22 mouse cellular contexts compared by ENCODE assay signal in genomic region chr11:68655524-68655923, GRCm38 (mm10). TPM values are rescaled to one million over a fixed set of nuclear protein-coding genes. Genes with fewer than 3 reads are reported as not detected.
A peak's percentile ranks its signal among the peaks of the same experiment; 100 is the strongest.
DNase-seq lines count a peak whose midpoint lies in the region; ATAC-seq and TF ChIP-seq lines count a peak whose summit lies in the region.
"Had no signal": no experiment of that assay in that cellular context is flagged by ENCODE, and none has a peak within 500 bp of the region (broad histone marks: within the 10 kb centered on the region; RNA-seq: fewer than 3 reads in every experiment).

No protein-coding gene starts in this region.

- TF ChIP-seq POLR2A in bone marrow macrophage, adult 2 months (IDR thresholded peaks at IDR 0.05; ENCODE audit: borderline replicate concordance, low read depth, low read length): no peak

- no peak overlapping the region for H3K4me2 ChIP-seq in heart, embryonic 14.5 days (ENCODE audit: low read length)
- no peak overlapping the region for H3K4me2 ChIP-seq in heart, postnatal 0 days (ENCODE audit: low read depth, low read length)
- H3K4me2 ChIP-seq: limb, embryonic 13.5 days; midbrain, embryonic 11.5 days had no signal

- no peak overlapping the region for H3K4me3 ChIP-seq in heart, embryonic 14.5 days (ENCODE audit: control insufficient read depth in 1 of 2, insufficient read depth in 1 of 2, low read depth in 1 of 2, low read length in 2 of 2)
- no peak overlapping the region for H3K4me3 ChIP-seq in left cerebral cortex, adult 2 months
- no peak overlapping the region for H3K4me3 ChIP-seq in bone marrow macrophage, adult 2 months (ENCODE audit: insufficient read depth, low read length)
- no peak overlapping the region for H3K4me3 ChIP-seq in heart, postnatal 0 days (ENCODE audit: low read depth, low read length)
- H3K4me3 ChIP-seq: embryonic facial prominence, embryonic 10.5 days; erythroblast, embryonic 14.5 days; limb, embryonic 13.5 days; myocyte had no signal

- no peaks in the 10 kb centered on the region for H3K27me3 ChIP-seq in heart, embryonic 14.5 days (ENCODE audit: control insufficient read depth, insufficient read depth, low read length)
- no peaks in the 10 kb centered on the region for H3K27me3 ChIP-seq in heart, postnatal 0 days (ENCODE audit: control insufficient read depth, insufficient read depth, low read length)
- H3K27me3 ChIP-seq: limb, embryonic 13.5 days had no signal

- H3K9me3 ChIP-seq in heart, embryonic 14.5 days (ENCODE audit: control insufficient read depth, low read length): no peaks in the 10 kb centered on the region
- no peaks in the 10 kb centered on the region for H3K9me3 ChIP-seq in heart, postnatal 0 days (replicated peaks; ENCODE audit: control insufficient read depth, low read length)
- H3K9me3 ChIP-seq: embryonic facial prominence, embryonic 10.5 days; G1E; limb, embryonic 13.5 days had no signal

- H3K36me3 ChIP-seq in heart, embryonic 14.5 days (ENCODE audit: control insufficient read depth, insufficient read depth, low read length): no peaks in the 10 kb centered on the region
- H3K36me3 ChIP-seq in heart, postnatal 0 days (replicated peaks; ENCODE audit: control insufficient read depth, insufficient read depth, low read length): no peaks in the 10 kb centered on the region
- H3K36me3 ChIP-seq: embryonic facial prominence, embryonic 10.5 days; G1E; limb, embryonic 13.5 days had no signal

- 70% methylated on average over 1 of the region's 1 CpGs for WGBS in heart, embryonic 14.5 days
- 69% methylated on average over 1 of the region's 1 CpGs for WGBS in heart, postnatal 0 days

- TF ChIP-seq CTCF in left cerebral cortex, adult 2 months (IDR thresholded peaks at IDR 0.05): no peak
- TF ChIP-seq CTCF in bone marrow macrophage, adult 2 months (IDR thresholded peaks at IDR 0.05; ENCODE audit: low read depth, low read length): no peak
- TF ChIP-seq CTCF in heart, postnatal 0 days (IDR thresholded peaks at IDR 0.05; ENCODE audit: low read depth): no peak

- DNase-seq in heart, adult 8-10 months (ENCODE audit: low spot score): no peak
- DNase-seq in left cerebral cortex, adult 2 months (ENCODE audit: extremely low spot score in 1 of 2, low spot score in 2 of 2): no peak
- no peak for DNase-seq in left cerebral cortex, adult 11 months (ENCODE audit: low spot score)
- no peak for DNase-seq in heart, postnatal 0 days (ENCODE audit: low spot score)
- no peak for DNase-seq in cerebellum, postnatal 14 days
- DNase-seq: adrenal gland, adult 8-10 months; cerebellum, postnatal 25 days; gastrocnemius, postnatal 10 days; lung, postnatal 36 days; retina, postnatal 1 day; thymus, adult 18-20 months had no signal

- no peak for TF ChIP-seq EP300 in heart, postnatal 0 days (IDR thresholded peaks at IDR 0.05; ENCODE audit: low read depth)

- ATAC-seq in heart, embryonic 14.5 days (ENCODE audit: insufficient number of reproducible peaks, insufficient read depth, low FRiP score, low read depth): no peak
- ATAC-seq in heart, postnatal 0 days (ENCODE audit: insufficient read depth, low read depth): no peak
- ATAC-seq: forebrain, embryonic 16.5 days; inflammation-experienced regulatory T-cells, adult 6 months had no signal

- peak overlapping the region; percentile 19 to 87; a peak in 3 of 4 replicates for H3K27ac ChIP-seq in heart, embryonic 14.5 days (replicated peaks in 1 of 2; ENCODE audit: control insufficient read depth in 1 of 2, insufficient read depth in 1 of 2, low read depth in 2 of 2, low read length in 2 of 2)
- H3K27ac ChIP-seq in left cerebral cortex, adult 2 months: peak overlapping the region; percentile 64
- H3K27ac ChIP-seq in bone marrow macrophage, adult 2 months (ENCODE audit: insufficient read depth, low read depth, low read length): peak overlapping the region; percentile 94
- 0 out of 2 replicates have a peak overlapping the region, but pooled peaks have one; percentile 13 for H3K27ac ChIP-seq in heart, postnatal 0 days (ENCODE audit: low read depth)
- H3K27ac ChIP-seq: embryonic facial prominence, embryonic 10.5 days; limb, embryonic 13.5 days had no signal

- intact Hi-C loops in left cerebral cortex, adult 2 months (cut with DNase I): no loop called here

- no peak overlapping the region for H3K9ac ChIP-seq in heart, embryonic 14.5 days (ENCODE audit: low read length)
- H3K9ac ChIP-seq in heart, postnatal 0 days (replicated peaks; ENCODE audit: low read depth, low read length): no peak overlapping the region
- H3K9ac ChIP-seq: limb, embryonic 13.5 days had no signal

- peaks cover 21 to 60% of the 10 kb centered on the region in 2 experiments for H3K4me1 ChIP-seq in heart, embryonic 14.5 days (ENCODE audit: control insufficient read depth in 2 of 2, insufficient read depth in 2 of 2, low read length in 2 of 2)
- peaks cover 45% of the 10 kb centered on the region for H3K4me1 ChIP-seq in bone marrow macrophage, adult 2 months (ENCODE audit: control insufficient read depth, insufficient read depth, low read length)
- H3K4me1 ChIP-seq in heart, postnatal 0 days (ENCODE audit: control insufficient read depth, insufficient read depth): peaks cover 27% of the 10 kb centered on the region

RNA-seq across cellular contexts. Expression of gene Myh10, which starts 35.8 kb away (rescaled TPM):
- polyA plus RNA-seq in heart, embryonic 14.5 days (2014; fragmentation: Nextera tagmentation; extraction: Ambion mirVana): 120 and 122 TPM in 2 replicates
- total RNA-seq in heart, adult 8-10 months (2022): 10 to 100 TPM; 21.6 to 24.0 (median 22.9) TPM
- 100 to 1,000 TPM; 219 to 221 TPM for total RNA-seq in left cerebral cortex, adult 2 months (2021)
- polyA plus RNA-seq in bone marrow macrophage, adult 2 months (2012; ENCODE audit: insufficient read depth, insufficient read length, missing spikeins): 0.75 and 1.4 TPM in 2 replicates
- total RNA-seq in heart, postnatal 0 days (2014; rRNA removed; ENCODE audit: low replicate concordance): 82.8 and 150 TPM in 2 replicates
- 34.9 and 39.5 TPM in 2 replicates for polyA plus RNA-seq in heart, postnatal 0 days (2015; fragmentation: Nextera tagmentation; extraction: Ambion mirVana)
- total RNA-seq: neutrophil, adult 5-6 weeks had no signal

Comparison
In these comparisons a context has a peak if more than half of its experiments do, and no peak if none do; other contexts are left out.
1. H3K27ac ChIP-seq: peak in every context shown above with its lines; median percentile 94 in bone marrow macrophage, adult 2 months; 64 in left cerebral cortex, adult 2 months; 53 in heart, embryonic 14.5 days; 13 in heart, postnatal 0 days.